Mouse (Mus musculus) left cerebral cortex, adult 8-10 months (tissue): ENCODE measurements around the gene Vmn1r205. TPM values are rescaled to one million over a fixed set of nuclear protein-coding genes. Genes with fewer than 3 reads are reported as not detected.
"Not testable (repeated sequence)": the region's sequence is repeated elsewhere in the genome, so short reads cannot be mapped to it uniquely, and the experiment has no call there.

ENCODE experiments used
- DNase-seq, 2 experiments: peaks; one replicate each; pipeline ENCODE4 v3.0.0; 2022; ENCODE audit warnings: low spot score in 2 of 2
- total RNA-seq, 4 experiments: library from RNA; stranded (reverse); gene quantifications; 2 replicates each; pipeline ENCODE4 v1.2.4; 2022

Gene Vmn1r205
- not detected for total RNA-seq

- DNase-seq = no peak
Measured at GRCm38 (mm10) chr13:22592900-22593299, at the start of gene Vmn1r205. Vmn1r205 (minus strand) TSS chr13:22593000.

GRCm38 (mm10) chr13:22624151-22624550 lies 31.4 kb upstream of the Vmn1r205 start, which contains the start of gene Vmn1r206:
Vmn1r206 (minus strand) TSS chr13:22624251.
- not testable (repeated sequence) for DNase-seq

GRCm38 (mm10) chr13:22583336-22583735 lies 9.5 kb downstream of the Vmn1r205 start:
- DNase-seq = not testable (repeated sequence)

GRCm38 (mm10) chr13:22574911-22575310 lies 17.9 kb downstream of the Vmn1r205 start:
- DNase-seq = not testable (repeated sequence)

GRCm38 (mm10) chr13:22552898-22553297 lies 39.9 kb downstream of the Vmn1r205 start, which contains the start of gene Vmn1r204:
Vmn1r204 (plus strand) TSS chr13:22553198.
- not testable (repeated sequence) for DNase-seq

Other genes starting within 250 kb of the Vmn1r205 start
- gene Vmn1r198, start 242.6 kb downstream of the Vmn1r205 start, total RNA-seq = not detected
- gene Vmn1r199, start 213.2 kb downstream of the Vmn1r205 start, total RNA-seq = not detected
- not detected for gene Vmn1r200, start 202.6 kb downstream of the Vmn1r205 start, total RNA-seq
- not detected for gene Vmn1r201, start 121.1 kb downstream of the Vmn1r205 start, total RNA-seq
- under 1 TPM in 1 of 4 experiments, not detected in 3; 0.07 TPM for gene Vmn1r202, start 87.6 kb downstream of the Vmn1r205 start, total RNA-seq
- gene Vmn1r203, start 74.9 kb downstream of the Vmn1r205 start, total RNA-seq = under 1 TPM in 1 of 4 experiments, not detected in 3; 0.07 TPM
- not detected for gene Vmn1r204, start 39.8 kb downstream of the Vmn1r205 start, total RNA-seq
- under 1 TPM; 0.09 to 0.46 (median 0.29) TPM for gene Vmn1r206, start 31.3 kb upstream of the Vmn1r205 start, total RNA-seq
- gene Vmn1r207-ps, start 136.6 kb upstream of the Vmn1r205 start, total RNA-seq = under 1 TPM in 2 of 4 experiments, not detected in 2; 0.15 to 0.19 TPM
- gene Vmn1r208, start 184.4 kb upstream of the Vmn1r205 start, total RNA-seq = not detected
- gene Vmn1r209, start 216.7 kb upstream of the Vmn1r205 start, total RNA-seq = under 1 TPM in 2 of 4 experiments, not detected in 2; 0.07 to 0.09 TPM
- not detected for gene Vmn1r210, start 238.3 kb upstream of the Vmn1r205 start, total RNA-seq